Mouse (Mus musculus) erythroblast, adult 5-6 weeks (primary cell): ENCODE measurements around the gene Ranbp6. TPM values are rescaled to one million over a fixed set of nuclear protein-coding genes. Genes with fewer than 3 reads are reported as not detected.

Source experiments
- ATAC-seq: replicated peaks from 2 replicates; pipeline ENCODE4 v1.8.0; 2016; ENCODE audit warnings: moderate number of reproducible peaks, mild to moderate bottlenecking, moderate TSS enrichment, inconsistent platforms; ENCODE audit not compliant: poor library complexity, low FRiP score, severe bottlenecking
- total RNA-seq, 2 experiments: library from RNA; stranded (forward) in 1 of 2; stranded (reverse) in 1 of 2; fragments of 150-400 nt in 1 of 2; fragments of 200-764, 138-1000 nt in 1 of 2; gene quantifications; 2 replicates each; pipeline versions ENCODE4 v1.2.3 to v1.2.4; 2015 to 2017; ENCODE audit warnings: low replicate concordance in 2 of 2

Gene Ranbp6
- total RNA-seq, 2 experiments from 2014 or later, result 4.8 to 9.5 TPM

DNA sequence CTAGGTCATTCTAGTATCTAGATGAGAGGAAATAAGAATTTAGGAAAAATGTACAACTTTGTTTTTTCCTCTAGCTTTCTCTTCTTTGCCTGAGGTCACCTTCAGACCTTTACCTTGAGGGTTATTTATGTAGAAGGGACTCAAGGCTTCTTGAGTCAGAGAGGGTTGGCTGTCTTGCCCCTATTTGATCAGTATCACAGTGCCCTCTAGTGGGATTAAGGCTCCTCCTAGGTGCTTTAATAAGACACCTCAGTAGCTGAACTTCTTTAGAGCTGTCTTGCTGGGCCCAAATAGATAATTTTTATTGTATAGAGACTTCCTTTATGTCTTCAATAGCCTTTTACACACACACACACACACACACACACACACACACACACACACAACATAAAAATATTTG lies 8.2 kb upstream of the Ranbp6 start:
- ATAC-seq, result peak; percentile 72

DNA sequence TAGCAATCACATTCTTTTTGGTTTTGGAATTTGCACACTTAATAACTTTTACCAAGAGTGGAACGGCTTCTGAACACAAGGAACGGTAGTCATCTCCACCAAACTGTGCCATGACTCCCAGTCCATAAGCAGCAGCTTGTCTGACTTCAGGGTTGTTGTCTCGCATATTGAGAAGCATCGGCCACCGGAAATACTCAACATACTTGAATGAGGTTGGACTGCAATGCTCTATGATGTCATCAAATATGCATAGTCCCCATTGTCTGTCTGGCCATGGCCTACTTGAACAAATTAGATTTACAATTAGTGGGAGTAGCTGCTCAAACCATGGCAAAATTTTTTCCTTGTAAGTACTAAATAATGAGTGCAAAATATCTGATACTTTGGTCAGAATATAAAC lies 2.8 kb downstream of the Ranbp6 start:
- ATAC-seq, result no peak

DNA sequence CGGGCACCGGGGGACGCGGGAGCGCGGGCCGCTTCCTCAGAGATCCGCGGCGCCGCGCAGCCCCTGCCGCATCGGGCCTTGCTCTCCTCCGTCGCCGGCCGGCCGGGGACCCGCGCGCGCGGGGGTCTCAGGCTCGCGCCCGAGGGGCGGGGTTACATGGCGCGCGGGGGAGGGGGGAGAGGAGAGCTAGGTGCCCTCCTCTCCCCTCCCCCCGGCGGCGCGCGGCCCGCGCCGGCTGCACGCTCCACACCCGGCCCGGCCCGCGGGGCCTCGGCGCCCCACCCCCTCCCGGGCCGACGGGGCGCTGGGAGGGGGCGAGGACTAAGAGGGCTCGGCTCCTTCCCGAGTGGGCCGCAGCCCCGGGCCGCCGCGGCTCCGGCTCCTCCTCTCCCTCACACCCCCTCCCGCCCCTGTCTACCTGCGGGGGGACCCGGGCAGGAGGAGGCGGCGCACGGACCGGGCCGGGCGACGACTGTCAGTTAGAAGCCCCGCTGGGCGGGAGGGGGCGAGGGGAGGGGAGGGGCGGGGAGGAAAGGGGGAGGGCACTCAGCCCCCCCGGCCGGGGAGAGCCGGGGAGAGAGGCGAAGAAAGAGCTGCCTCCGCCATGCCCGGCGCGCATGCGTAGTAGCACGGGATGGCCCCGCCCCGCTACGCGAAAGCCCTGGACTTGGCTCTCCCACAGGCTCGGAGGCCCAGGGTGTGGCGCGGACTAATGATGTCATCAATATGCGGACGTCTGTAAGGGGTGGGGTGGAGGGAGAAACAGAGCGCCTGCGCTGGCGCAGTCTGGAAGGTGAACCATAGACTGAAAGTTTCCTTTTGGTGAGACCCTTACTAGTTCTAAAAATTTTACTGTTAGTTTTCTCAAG lies 6.6 kb downstream of the Ranbp6 start, which contains the start of gene 9930021J03Rik:
9930021J03Rik (minus strand) TSS at position 73 of the 869 bp plus-strand sequence.
- ATAC-seq, result peak; percentile 95

DNA sequence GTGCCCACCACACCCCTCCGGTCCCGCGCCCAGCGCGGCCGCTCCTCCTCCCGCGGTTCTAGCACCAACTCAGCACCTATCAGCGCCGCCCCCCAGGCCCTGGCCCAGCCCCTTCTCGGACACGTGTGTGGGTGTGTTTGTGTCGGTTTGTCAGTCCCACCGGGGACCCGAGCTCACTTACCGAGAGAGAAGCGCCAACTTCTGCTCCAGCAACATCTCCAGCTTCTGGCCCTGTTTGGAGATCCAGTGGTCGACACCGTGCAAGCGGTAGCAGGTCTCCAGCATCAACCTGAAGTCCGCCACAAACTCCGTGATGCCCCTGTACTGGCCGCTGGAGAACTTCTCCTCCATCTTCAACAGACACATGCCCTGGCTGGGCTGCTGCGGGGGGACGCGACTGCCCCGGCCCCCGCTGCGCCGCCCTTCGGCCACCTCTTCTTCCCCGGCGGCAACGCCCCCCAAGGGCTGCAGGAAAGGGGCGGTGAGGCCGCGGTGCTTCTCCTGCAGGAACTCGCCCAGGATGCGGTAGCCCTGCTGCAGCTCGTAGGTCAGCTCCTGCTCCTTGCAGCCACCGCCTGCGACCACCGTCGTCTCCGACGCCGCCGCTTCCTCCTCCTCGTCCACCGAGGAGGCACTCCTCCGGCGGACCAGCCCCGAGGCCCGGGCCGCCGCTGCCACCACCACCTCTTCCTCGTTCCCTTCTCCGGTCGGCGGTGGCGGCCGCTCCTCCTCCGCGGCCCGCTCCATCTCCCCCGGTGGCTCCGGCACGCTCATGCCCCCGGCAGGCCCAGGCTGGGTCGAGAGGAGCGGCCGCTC lies 7.5 kb downstream of the Ranbp6 start:
- peak; percentile 88 for ATAC-seq

DNA sequence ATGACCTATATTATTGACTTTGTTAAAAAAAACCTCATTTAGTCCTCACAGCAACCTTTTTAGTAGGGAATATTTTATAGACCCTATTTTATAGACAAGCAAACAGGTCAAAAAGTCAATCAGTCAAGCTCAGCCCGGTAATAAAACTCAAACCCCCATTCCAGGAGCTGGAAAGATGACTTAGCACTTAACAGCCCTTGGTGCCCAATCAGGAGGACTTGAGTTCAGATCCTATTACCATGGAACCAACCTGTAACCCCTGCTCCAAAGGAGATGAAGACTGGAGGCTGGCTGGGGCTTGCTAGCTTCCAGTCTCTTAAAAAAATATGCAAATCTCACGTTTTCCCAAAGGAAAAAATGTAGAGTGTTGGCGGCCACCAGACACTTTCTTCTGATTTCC lies 8.8 kb downstream of the Ranbp6 start:
- no peak for ATAC-seq

DNA sequence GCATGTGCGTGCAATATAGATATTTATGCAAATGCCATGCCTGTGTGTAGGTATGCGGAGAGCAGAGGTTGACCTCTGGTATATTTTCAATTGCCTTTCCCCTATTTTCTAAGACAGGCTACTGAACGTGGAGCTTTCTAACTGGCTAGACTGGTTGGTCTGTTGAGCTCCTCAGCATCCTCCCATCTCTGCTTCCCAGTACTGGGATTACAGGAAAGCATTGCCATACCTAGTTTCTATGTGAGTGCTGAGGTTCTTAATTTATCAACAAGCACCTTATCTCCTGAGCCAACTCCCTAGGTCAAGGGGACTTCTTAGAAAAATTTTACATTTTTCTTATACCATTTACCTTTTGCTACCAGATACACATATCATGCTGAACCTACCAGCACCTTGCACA lies 15.4 kb downstream of the Ranbp6 start:
- ATAC-seq, result no peak

DNA sequence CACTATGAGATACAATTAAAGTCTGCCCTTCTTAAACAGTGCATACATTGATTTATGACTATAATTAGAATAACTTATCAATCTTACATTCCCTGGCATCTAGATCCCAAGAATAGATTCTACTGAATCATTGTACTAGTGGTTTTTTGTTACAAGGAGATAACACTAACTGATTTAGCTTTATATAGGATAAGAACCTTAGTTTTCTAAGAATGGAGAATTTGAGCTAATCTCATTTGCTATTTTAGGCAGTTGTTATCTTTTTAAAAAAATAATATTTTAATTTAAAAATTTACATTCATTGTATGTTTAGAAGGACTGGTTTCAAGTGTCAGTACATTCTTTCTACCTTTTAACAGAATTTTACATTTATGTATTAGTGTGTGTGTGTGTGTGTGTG lies 24.8 kb downstream of the Ranbp6 start:
- ATAC-seq, result no peak

DNA sequence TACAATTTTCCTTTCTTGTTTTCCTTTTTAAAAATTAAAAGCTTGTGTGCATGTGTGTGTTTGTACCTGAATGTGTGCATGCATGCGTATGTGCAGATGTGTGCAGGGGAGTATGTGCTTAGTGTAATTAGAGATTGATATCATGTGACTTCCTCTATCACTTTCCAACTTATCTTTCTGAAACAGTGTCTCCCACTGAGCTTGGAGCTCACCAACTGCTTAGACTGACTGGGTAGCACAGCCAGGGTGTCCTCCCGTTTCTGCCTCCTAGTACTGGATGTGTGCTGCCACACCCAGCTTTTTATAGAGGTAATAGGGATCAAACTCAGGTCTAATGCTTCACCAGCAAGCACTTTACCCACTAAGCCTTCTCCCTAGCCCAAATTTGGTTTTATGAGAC lies 29.9 kb downstream of the Ranbp6 start:
- no peak for ATAC-seq

Other genes starting within 250 kb of the Ranbp6 start
- 10.0 and 14.4 TPM in 2 replicates for gene Ermp1, start 164.6 kb downstream of the Ranbp6 start, total RNA-seq (2015; ENCODE audit: low replicate concordance)
- gene Ermp1, start 164.6 kb downstream of the Ranbp6 start, total RNA-seq (2017; ENCODE audit: low replicate concordance), result 8.4 and 12.0 TPM in 2 replicates
- not detected in 2 replicates for gene Mlana, start 115.2 kb downstream of the Ranbp6 start, total RNA-seq (2015; ENCODE audit: low replicate concordance)
- gene Mlana, start 115.2 kb downstream of the Ranbp6 start, total RNA-seq (2017; ENCODE audit: low replicate concordance), result not detected in 2 replicates
- gene 9930021J03Rik, start 7.0 kb downstream of the Ranbp6 start, total RNA-seq (2015; ENCODE audit: low replicate concordance), result 6.5 and 10.0 TPM in 2 replicates
- 6.6 and 8.4 TPM in 2 replicates for gene 9930021J03Rik, start 7.0 kb downstream of the Ranbp6 start, total RNA-seq (2017; ENCODE audit: low replicate concordance)
- not detected in 2 replicates for gene Il33, start 112.1 kb upstream of the Ranbp6 start, total RNA-seq (2015; ENCODE audit: low replicate concordance)
- not detected in 2 replicates for gene Il33, start 112.1 kb upstream of the Ranbp6 start, total RNA-seq (2017; ENCODE audit: low replicate concordance)
- gene Trpd52l3, start 190.8 kb upstream of the Ranbp6 start, total RNA-seq (2015; ENCODE audit: low replicate concordance), result not detected in 2 replicates
- gene Trpd52l3, start 190.8 kb upstream of the Ranbp6 start, total RNA-seq (2017; ENCODE audit: low replicate concordance), result not detected in 2 replicates
- gene Uhrf2, start 217.5 kb upstream of the Ranbp6 start, total RNA-seq (2015; ENCODE audit: low replicate concordance), result 69.0 and 73.2 TPM in 2 replicates
- gene Uhrf2, start 217.5 kb upstream of the Ranbp6 start, total RNA-seq (2017; ENCODE audit: low replicate concordance), result 54.1 and 67.5 TPM in 2 replicates